Mouse (Mus musculus) lung, embryonic 15.5 days (tissue): ENCODE measurements around the gene Vmn1r57. TPM values are rescaled to one million over a fixed set of nuclear protein-coding genes. Genes with fewer than 3 reads are reported as not detected.
"Not testable (repeated sequence)": the region's sequence is repeated elsewhere in the genome, so short reads cannot be mapped to it uniquely, and the experiment has no call there.

Experiments
- ATAC-seq: fragments of 200-750 bp; cut with Nextera tagmentation; 2 replicates; pipeline ENCODE4 v1.8.0; 2017; ENCODE audit warnings: moderate number of reproducible peaks, borderline replicate concordance; ENCODE audit not compliant: low FRiP score, low TSS enrichment; ENCODE audit errors: extremely low read depth
- H3K27ac ChIP-seq: fragments of 300-500 bp; sonication (generic); 2 replicates; pipeline ENCODE4 v1.5.1; 2015; ENCODE audit warnings: moderate library complexity, mild to moderate bottlenecking, inconsistent platforms
- H3K27me3 ChIP-seq: fragments of 300-500 bp; sonication (generic); 2 replicates; pipeline ENCODE4 v1.6.1; 2015; ENCODE audit warnings: inconsistent platforms
- H3K36me3 ChIP-seq: fragments of 300-500 bp; sonication (generic); 2 replicates; pipeline ENCODE4 v1.6.1; 2015; ENCODE audit warnings: inconsistent platforms
- H3K4me1 ChIP-seq: fragments of 300-500 bp; sonication (generic); 2 replicates; pipeline ENCODE4 v1.6.1; 2015; ENCODE audit warnings: inconsistent platforms
- H3K4me2 ChIP-seq: fragments of 300-500 bp; sonication (generic); 2 replicates; pipeline ENCODE4 v1.6.1; 2015; ENCODE audit warnings: inconsistent platforms, mild to moderate bottlenecking, moderate library complexity
- H3K4me3 ChIP-seq: fragments of 300-500 bp; sonication (generic); 2 replicates; pipeline ENCODE4 v1.5.1; 2015; ENCODE audit warnings: mild to moderate bottlenecking, inconsistent platforms
- H3K9ac ChIP-seq: fragments of 300-500 bp; sonication (generic); 2 replicates; pipeline ENCODE4 v1.6.1; 2015; ENCODE audit warnings: inconsistent platforms
- H3K9me3 ChIP-seq: fragments of 300-500 bp; sonication (generic); 2 replicates; pipeline ENCODE4 v1.6.1; 2016; ENCODE audit warnings: inconsistent platforms
- WGBS: fragments of 180-500 bp; shearing (Covaris S2); methylation state at CpG from one replicate; pipeline ENCODE4 v1.1.7; 2015; 5-methylcytosine and 5-hydroxymethylcytosine counted together
- polyA plus RNA-seq: library from polyadenylated mRNA; unstranded; fragments of >200 nt; fragmentation: Nextera tagmentation; extraction: Ambion mirVana; gene quantifications from 2 replicates; pipeline ENCODE4 v1.2.1, GENCODE M21; 2015

Vmn1r57 gene
- polyA plus RNA-seq = not detected in 2 replicates

DNA sequence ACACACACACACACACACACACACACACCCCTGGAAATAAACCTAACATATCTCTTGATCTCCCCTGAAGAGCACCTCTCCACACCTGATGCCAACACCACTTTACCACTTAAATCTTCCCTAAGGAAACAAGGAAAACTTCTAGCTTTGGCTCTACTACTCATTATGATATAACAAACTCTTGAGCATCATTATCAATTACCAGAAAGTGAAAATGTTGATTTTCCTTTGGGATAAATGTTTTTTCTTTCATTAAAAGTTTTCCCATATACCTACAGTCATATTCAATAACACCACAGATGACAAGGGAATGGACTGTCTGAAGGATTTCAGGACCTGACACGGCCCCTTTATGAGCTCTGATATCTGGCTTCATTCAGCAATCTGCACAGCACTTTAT, at the start of gene Vmn1r57:
TSS of gene Vmn1r57 (plus strand) at position 301 of the 400 bp plus-strand sequence.
- H3K27me3 ChIP-seq, H3K4me1 ChIP-seq, H3K4me3 ChIP-seq, H3K4me2 ChIP-seq, H3K36me3 ChIP-seq, H3K9me3 ChIP-seq, ATAC-seq, H3K27ac ChIP-seq, H3K9ac ChIP-seq: not testable (repeated sequence)
- 63% methylated on average over 1 of the region's 1 CpGs for WGBS

DNA sequence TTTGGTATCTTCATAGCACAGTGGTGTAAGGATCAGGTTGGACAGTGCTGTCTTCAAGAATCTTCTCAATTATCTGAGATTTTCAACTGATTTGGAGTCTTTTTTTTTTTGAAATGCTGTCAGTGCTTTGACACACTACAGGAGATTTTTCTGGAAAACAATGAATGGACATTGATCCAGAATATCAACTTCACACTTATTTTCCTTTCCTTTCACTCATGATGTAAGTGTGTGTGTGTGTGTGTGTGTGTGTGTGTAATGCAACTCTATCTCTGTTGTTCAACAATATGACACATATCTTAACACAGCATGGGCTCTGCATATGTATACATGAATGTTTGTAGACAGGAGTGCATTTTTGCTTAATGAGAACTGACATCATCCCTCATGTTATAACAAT, 21.6 kb upstream of the Vmn1r57 start, which contains the start of gene Vmn1r56:
TSS of gene Vmn1r56 (minus strand) at position 101 of the 400 bp plus-strand sequence.
- H3K4me2 ChIP-seq, H3K36me3 ChIP-seq, H3K9ac ChIP-seq, H3K4me1 ChIP-seq, H3K4me3 ChIP-seq, H3K27ac ChIP-seq, H3K9me3 ChIP-seq, ATAC-seq, H3K27me3 ChIP-seq: not testable (repeated sequence)

DNA sequence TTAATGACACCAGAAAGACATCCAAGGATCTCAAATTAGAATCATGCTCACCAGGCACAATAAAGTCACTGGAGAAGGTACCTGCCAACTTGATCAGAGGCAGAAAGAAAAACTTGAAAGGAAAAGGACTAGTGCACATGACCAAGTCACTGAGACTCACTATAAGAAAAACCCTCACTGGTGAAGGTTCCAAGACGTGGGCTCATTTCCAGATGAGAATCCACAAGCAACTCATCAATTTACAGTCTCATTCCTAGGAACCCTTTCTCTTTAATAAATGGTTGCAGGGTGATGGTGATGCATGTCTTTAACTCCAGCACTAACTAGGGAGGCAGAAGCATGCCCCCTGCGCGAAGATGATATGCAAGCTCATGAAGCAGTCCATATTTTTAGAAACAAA, 44.8 kb downstream of the Vmn1r57 start:
- no peak overlapping the region for H3K27ac ChIP-seq
- no peaks in the 10 kb centered on the region for H3K36me3 ChIP-seq
- 93% methylated on average over 3 of the region's 3 CpGs for WGBS

More for the DNA sequence above, 44.8 kb downstream of the Vmn1r57 start:
- Histone ChIP-seq H3K4me3 (no peak overlapping the region), H3K9me3 (no peaks in the 10 kb centered on the region), H3K9ac (no peak overlapping the region), H3K27me3 (no peaks in the 10 kb centered on the region), H3K4me2 (no peak overlapping the region), H3K4me1 (no peaks in the 10 kb centered on the region)
- ATAC-seq = no peak

Other genes with a start within 250 kb of the Vmn1r57 start
- 0.52 and 0.77 TPM in 2 replicates for gene Sbk3, start 247.3 kb upstream of the Vmn1r57 start, polyA plus RNA-seq
- 31.5 and 32.0 TPM in 2 replicates for gene Zfp579, start 222.3 kb upstream of the Vmn1r57 start, polyA plus RNA-seq
- 15.8 TPM in 2 replicates for gene Zfp524, start 204.1 kb upstream of the Vmn1r57 start, polyA plus RNA-seq
- 45.5 and 47.3 TPM in 2 replicates for gene Fiz1, start 203.8 kb upstream of the Vmn1r57 start, polyA plus RNA-seq
- gene Gm44973, start 203.0 kb upstream of the Vmn1r57 start, polyA plus RNA-seq = 1.2 TPM in 1 of 2 replicates, not detected in the other
- gene Zfp865, start 198.1 kb upstream of the Vmn1r57 start, polyA plus RNA-seq = 6.4 and 6.7 TPM in 2 replicates
- 7.0 and 7.6 TPM in 2 replicates for gene Ccdc106, start 197.9 kb upstream of the Vmn1r57 start, polyA plus RNA-seq
- not detected in 2 replicates for gene 4632433K11Rik, start 184.4 kb upstream of the Vmn1r57 start, polyA plus RNA-seq
- 4.9 and 5.0 TPM in 2 replicates for gene Zfp784, start 180.0 kb upstream of the Vmn1r57 start, polyA plus RNA-seq
- gene Zfp580, start 167.0 kb upstream of the Vmn1r57 start, polyA plus RNA-seq = 29.2 and 30.0 TPM in 2 replicates
- gene U2af2, start 156.3 kb upstream of the Vmn1r57 start, polyA plus RNA-seq = 147 and 150 TPM in 2 replicates
- gene Epn1, start 138.3 kb upstream of the Vmn1r57 start, polyA plus RNA-seq = 55.1 and 60.5 TPM in 2 replicates
- not detected in 2 replicates for gene Rfpl4, start 101.5 kb upstream of the Vmn1r57 start, polyA plus RNA-seq
- 0.47 and 0.64 TPM in 2 replicates for gene Rasl2-9, start 92.5 kb upstream of the Vmn1r57 start, polyA plus RNA-seq
- gene Vmn1r55, start 68.8 kb upstream of the Vmn1r57 start, polyA plus RNA-seq = not detected in 2 replicates
- gene Vmn1r56, start 21.7 kb upstream of the Vmn1r57 start, polyA plus RNA-seq = not detected in 2 replicates
- not detected in 2 replicates for gene Gm5065, start 132.0 kb downstream of the Vmn1r57 start, polyA plus RNA-seq
- not detected in 2 replicates for gene Nlrp2, start 132.5 kb downstream of the Vmn1r57 start, polyA plus RNA-seq
- not detected in 2 replicates for gene Vmn1r58, start 194.9 kb downstream of the Vmn1r57 start, polyA plus RNA-seq
- not detected in 2 replicates for gene Vmn1r59, start 238.3 kb downstream of the Vmn1r57 start, polyA plus RNA-seq